Mouse (Mus musculus): ENCODE data around the gene Rhox6. TPM values are rescaled to one million over a fixed set of nuclear protein-coding genes. Genes with fewer than 3 reads are reported as not detected.
"Not testable (repeated sequence)": the region's sequence is repeated elsewhere in the genome, so short reads cannot be mapped to it uniquely, and the experiment has no call there.

Rhox6 gene
- polyA plus RNA-seq (2015; fragmentation: Nextera tagmentation; extraction: Ambion mirVana), result not detected in 2 replicates

DNA sequence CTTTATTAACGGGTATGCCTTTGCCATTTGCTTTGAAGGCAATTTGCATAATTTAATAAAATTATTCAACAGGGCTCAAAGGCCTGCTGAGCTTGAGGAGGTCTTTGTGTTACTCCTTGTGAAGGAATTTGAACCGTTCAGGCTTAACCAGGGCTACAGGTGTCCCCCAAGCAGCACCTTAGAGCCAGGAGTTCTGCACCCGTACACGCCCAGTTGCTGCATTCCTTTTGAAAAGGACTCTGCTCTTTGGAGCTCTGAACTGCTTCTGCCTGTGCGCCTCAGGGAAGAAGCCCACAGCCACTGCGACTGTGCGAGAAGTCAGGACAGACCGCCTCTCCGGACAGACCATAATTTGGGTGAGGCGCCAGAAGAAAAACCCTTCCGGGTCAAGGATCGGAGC, at the start of gene Rhox6:
TSS of gene Rhox6 (plus strand) at position 301 of the 400 bp plus-strand sequence.
- H3K9me3 ChIP-seq; H3K4me1 ChIP-seq; H3K27ac ChIP-seq; ATAC-seq (ENCODE audit: insufficient read depth, low FRiP score, low read depth); H3K36me3 ChIP-seq; H3K27me3 ChIP-seq (replicated peaks); H3K4me2 ChIP-seq; H3K9ac ChIP-seq; H3K4me3 ChIP-seq (replicated peaks): not testable (repeated sequence)
- 83% methylated on average over 4 of the region's 12 CpGs for WGBS

DNA sequence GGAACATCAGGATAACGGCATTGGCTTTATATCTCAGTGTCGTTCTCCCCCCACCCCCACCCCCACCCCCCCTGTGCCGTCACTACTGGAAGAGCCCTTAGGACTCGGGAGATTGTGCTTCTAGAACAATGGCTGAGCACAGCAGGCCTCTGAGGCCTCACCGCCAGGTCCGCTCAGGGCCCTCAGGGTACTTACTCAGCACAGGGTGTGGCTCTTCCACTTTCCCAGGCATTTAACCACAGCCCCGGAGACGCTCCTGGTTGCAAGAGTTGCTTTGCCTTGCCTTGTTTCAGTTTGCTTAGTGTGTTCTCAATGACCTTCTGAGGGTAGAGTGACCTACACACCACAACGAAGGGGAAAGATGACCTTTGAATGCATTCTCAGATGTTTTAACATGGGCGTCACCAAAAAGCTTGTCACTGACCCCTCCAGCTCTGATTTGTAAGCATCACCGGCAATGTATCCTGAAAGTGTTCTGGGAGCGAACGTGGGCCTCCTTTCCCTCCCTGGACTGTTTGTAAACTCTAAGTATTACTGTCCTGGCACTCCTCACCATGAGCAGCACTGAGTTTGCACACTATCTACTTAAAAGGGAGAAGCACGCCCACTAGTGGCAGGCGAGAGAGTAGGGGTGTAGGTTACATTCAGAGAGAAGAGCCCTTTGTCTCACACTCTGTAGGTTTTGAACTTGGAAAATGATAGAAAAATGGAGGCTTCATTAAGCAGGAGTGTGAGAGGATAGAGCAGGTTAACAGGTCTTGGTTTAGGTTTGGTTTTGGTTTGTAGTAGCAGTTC, 19.2 kb upstream of the Rhox6 start:
- Histone ChIP-seq H3K27me3 (replicated peaks) (no peaks in the 10 kb centered on the region), H3K4me3 (replicated peaks) (no peak overlapping the region), H3K27ac (no peak overlapping the region), H3K9ac (no peak overlapping the region), H3K4me2 (no peak overlapping the region), H3K36me3 (no peaks in the 10 kb centered on the region), H3K9me3 (no peaks in the 10 kb centered on the region), H3K4me1 (no peaks in the 10 kb centered on the region)
- no peak for ATAC-seq (ENCODE audit: insufficient read depth, low FRiP score, low read depth)
- WGBS, result 80% methylated on average over 15 of the region's 15 CpGs

DNA sequence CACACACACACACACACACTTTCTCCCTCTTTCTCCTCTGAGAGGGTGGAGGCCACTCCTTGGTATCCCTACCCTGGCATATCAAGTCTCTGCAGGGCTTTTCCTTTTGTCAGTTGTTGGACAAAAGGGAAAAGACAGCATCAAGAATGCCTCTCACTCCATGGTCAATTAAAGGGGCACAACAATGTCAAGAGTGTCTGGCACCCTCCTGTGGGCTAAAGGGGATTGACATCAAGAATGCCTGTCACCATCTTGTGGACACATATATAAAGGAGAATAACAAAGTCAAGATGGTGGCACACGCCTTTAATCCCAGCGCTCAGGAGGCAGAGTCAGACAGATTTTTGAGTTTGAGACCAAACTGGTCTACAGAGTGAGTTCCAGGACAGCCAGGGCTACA, 17.3 kb upstream of the Rhox6 start:
- no peak overlapping the region for H3K9ac ChIP-seq
- no peak overlapping the region for H3K4me2 ChIP-seq
- no peaks in the 10 kb centered on the region for H3K36me3 ChIP-seq
- no peaks in the 10 kb centered on the region for H3K4me1 ChIP-seq
- H3K27ac ChIP-seq, result no peak overlapping the region
- H3K9me3 ChIP-seq, result no peaks in the 10 kb centered on the region
- no peak overlapping the region for H3K4me3 ChIP-seq (replicated peaks)
- no peak for ATAC-seq (ENCODE audit: insufficient read depth, low FRiP score, low read depth)
- WGBS, result 92% methylated on average over 2 of the region's 2 CpGs
- H3K27me3 ChIP-seq (replicated peaks), result no peaks in the 10 kb centered on the region

DNA sequence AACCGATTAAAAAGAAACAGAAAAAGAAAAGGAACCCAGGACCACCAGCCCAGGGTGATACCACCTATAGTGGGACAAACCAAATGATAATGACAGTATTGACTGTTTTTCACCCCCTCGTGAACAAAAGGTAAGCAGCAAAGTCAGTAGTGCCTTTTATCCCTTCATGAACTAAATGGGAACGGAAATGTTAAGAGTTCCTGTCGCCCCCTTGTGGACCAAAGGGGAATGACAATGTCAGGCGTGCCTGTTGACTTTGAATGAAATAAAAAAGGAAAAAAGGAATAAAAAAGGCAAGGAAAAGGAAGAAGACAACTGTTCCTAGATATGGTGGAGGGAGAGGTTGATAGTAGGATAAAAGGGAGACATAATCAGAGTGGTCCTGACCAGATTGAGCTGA, 15.5 kb upstream of the Rhox6 start:
- ATAC-seq (ENCODE audit: insufficient read depth, low FRiP score, low read depth), result no peak
- no peak overlapping the region for H3K4me3 ChIP-seq (replicated peaks)
- no peaks in the 10 kb centered on the region for H3K36me3 ChIP-seq
- no peak overlapping the region for H3K4me2 ChIP-seq
- H3K27ac ChIP-seq, result no peak overlapping the region
- no peaks in the 10 kb centered on the region for H3K9me3 ChIP-seq
- WGBS, result 31% methylated on average over 5 of the region's 5 CpGs
- no peak overlapping the region for H3K9ac ChIP-seq
- H3K27me3 ChIP-seq (replicated peaks), result no peaks in the 10 kb centered on the region
- no peaks in the 10 kb centered on the region for H3K4me1 ChIP-seq

DNA sequence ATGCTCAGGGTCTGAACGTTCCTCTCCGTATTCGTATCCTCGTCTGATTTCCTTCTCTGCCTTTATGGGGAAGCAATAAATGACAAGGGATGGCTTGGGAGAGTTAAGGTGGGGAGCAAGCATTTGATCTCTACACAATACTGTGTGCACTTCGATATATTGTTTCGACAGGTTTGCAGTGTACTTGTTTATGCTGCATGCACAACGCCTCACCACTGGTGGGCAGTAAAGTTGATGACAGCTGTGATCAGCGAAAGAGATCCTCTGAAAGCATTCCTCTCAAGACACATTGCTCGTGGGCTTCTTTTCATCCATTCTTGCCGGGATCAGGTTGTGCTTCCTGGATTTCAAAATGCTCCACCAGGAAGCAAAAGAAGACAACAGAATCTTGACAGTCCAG, 11.0 kb upstream of the Rhox6 start:
- Histone ChIP-seq H3K4me1 (no peaks in the 10 kb centered on the region), H3K4me3 (replicated peaks) (no peak overlapping the region), H3K9ac (no peak overlapping the region), H3K27ac (no peak overlapping the region), H3K4me2 (no peak overlapping the region), H3K27me3 (replicated peaks) (no peaks in the 10 kb centered on the region), H3K36me3 (no peaks in the 10 kb centered on the region), H3K9me3 (no peaks in the 10 kb centered on the region)
- WGBS, result 77% methylated on average over 10 of the region's 10 CpGs
- ATAC-seq (ENCODE audit: insufficient read depth, low FRiP score, low read depth), result no peak

DNA sequence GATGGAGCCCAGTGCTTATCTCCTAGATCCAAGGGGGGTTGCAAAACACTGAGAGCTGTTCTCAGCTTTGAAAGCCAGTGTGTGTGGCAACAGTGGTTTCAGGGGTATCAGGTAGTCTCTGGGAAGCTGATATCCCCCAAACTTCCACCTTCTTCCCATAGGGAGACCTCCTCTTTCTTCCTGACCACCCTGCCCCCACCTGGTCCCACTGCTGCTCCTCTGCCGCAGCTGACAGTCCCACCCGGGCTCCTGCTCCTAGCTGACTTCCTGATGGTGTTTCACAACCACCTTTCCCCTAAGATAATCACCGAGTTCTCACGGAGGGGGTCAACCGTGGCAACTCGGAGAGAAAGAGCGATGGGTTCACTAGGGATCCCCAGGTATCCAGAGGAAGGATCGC, 4.7 kb downstream of the Rhox6 start, which contains the start of gene Rhox7a:
TSS of gene Rhox7a (plus strand) at position 301 of the 400 bp plus-strand sequence.
- H3K4me3 ChIP-seq (replicated peaks); H3K9ac ChIP-seq; H3K4me2 ChIP-seq; H3K4me1 ChIP-seq; ATAC-seq (ENCODE audit: insufficient read depth, low FRiP score, low read depth); H3K27ac ChIP-seq; H3K36me3 ChIP-seq; H3K9me3 ChIP-seq; H3K27me3 ChIP-seq (replicated peaks): not testable (repeated sequence)
- WGBS, result 80% methylated on average over 8 of the region's 8 CpGs

DNA sequence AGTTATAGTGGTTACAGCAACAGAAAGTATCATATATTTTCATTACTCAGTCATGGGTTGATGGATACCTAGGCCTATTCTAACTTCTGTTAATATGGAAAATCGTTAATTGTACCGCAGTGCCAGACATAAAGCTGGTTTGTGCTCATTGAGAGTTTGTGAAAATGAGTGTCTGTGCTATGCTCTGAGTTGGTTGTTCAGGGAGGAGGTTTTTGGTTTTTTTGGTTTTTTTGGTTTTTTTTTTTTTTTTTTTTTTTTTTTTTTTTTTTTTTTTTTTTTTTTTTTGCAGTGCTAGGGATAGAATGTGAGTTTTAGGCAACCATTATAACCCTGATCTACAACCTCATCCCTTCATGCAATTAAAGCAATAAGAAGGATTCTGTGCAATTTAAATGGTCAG, 44.9 kb downstream of the Rhox6 start:
- Histone ChIP-seq H3K36me3 (no peaks in the 10 kb centered on the region), H3K4me2 (no peak overlapping the region), H3K27ac (no peak overlapping the region), H3K27me3 (replicated peaks) (no peaks in the 10 kb centered on the region), H3K9me3 (no peaks in the 10 kb centered on the region), H3K4me3 (replicated peaks) (no peak overlapping the region), H3K9ac (no peak overlapping the region), H3K4me1 (no peaks in the 10 kb centered on the region)
- ATAC-seq (ENCODE audit: insufficient read depth, low FRiP score, low read depth), result no peak
- WGBS, result 81% methylated on average over 2 of the region's 2 CpGs

DNA sequence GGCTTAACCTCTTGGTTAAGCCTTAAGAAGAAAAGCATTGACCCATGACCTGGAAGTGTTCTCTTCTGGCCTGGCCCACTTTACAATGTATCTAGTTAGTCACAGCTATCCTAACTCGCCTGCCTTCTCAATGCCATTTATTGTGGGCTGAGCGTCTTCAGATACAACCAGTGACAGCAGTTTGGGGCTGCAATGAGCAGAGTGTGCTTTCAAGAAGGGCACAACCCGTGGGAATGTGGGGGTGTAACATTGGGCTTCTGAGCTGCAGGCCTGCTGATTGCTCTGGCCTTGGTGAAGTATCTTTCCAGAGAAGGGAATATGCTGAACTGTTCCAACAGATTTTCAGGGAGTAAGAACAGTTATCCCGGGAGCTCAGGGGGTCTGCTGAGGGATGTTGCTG, 52.1 kb downstream of the Rhox6 start, which contains the start of gene Rhox8:
TSS of gene Rhox8 (minus strand) at position 101 of the 400 bp plus-strand sequence.
- Histone ChIP-seq H3K36me3 (no peaks in the 10 kb centered on the region), H3K4me1 (no peaks in the 10 kb centered on the region), H3K27me3 (replicated peaks) (no peaks in the 10 kb centered on the region), H3K9me3 (no peaks in the 10 kb centered on the region), H3K4me2 (no peak within 1 kb of the TSS), H3K4me3 (replicated peaks) (no peak within 1 kb of the TSS), H3K27ac (no peak within 1 kb of the TSS), H3K9ac (no peak within 1 kb of the TSS)
- no peak for ATAC-seq (ENCODE audit: insufficient read depth, low FRiP score, low read depth)
- WGBS, result 68% methylated on average over 4 of the region's 4 CpGs

Other genes with a start within 250 kb of the Rhox6 start
- not detected in 2 replicates for gene Rhox3f, start 245.9 kb upstream of the Rhox6 start, polyA plus RNA-seq (2015; fragmentation: Nextera tagmentation; extraction: Ambion mirVana)
- not detected in 2 replicates for gene Rhox4f, start 219.2 kb upstream of the Rhox6 start, polyA plus RNA-seq (2015; fragmentation: Nextera tagmentation; extraction: Ambion mirVana)
- not detected in 2 replicates for gene Rhox3g, start 198.3 kb upstream of the Rhox6 start, polyA plus RNA-seq (2015; fragmentation: Nextera tagmentation; extraction: Ambion mirVana)
- not detected in 2 replicates for gene Rhox2g, start 183.4 kb upstream of the Rhox6 start, polyA plus RNA-seq (2015; fragmentation: Nextera tagmentation; extraction: Ambion mirVana)
- not detected in 2 replicates for gene Rhox4g, start 175.6 kb upstream of the Rhox6 start, polyA plus RNA-seq (2015; fragmentation: Nextera tagmentation; extraction: Ambion mirVana)
- not detected in 2 replicates for gene Rhox3h, start 158.1 kb upstream of the Rhox6 start, polyA plus RNA-seq (2015; fragmentation: Nextera tagmentation; extraction: Ambion mirVana)
- not detected in 2 replicates for gene Rhox2h, start 153.6 kb upstream of the Rhox6 start, polyA plus RNA-seq (2015; fragmentation: Nextera tagmentation; extraction: Ambion mirVana)
- gene Rhox5, start 22.1 kb upstream of the Rhox6 start, polyA plus RNA-seq (2015; fragmentation: Nextera tagmentation; extraction: Ambion mirVana), result 1.9 and 2.8 TPM in 2 replicates
- not detected in 2 replicates for gene Rhox7a, start 4.8 kb downstream of the Rhox6 start, polyA plus RNA-seq (2015; fragmentation: Nextera tagmentation; extraction: Ambion mirVana)
- not detected in 2 replicates for gene Rhox8, start 52.0 kb downstream of the Rhox6 start, polyA plus RNA-seq (2015; fragmentation: Nextera tagmentation; extraction: Ambion mirVana)
- not detected in 2 replicates for gene Rhox7b, start 70.3 kb downstream of the Rhox6 start, polyA plus RNA-seq (2015; fragmentation: Nextera tagmentation; extraction: Ambion mirVana)
- not detected in 2 replicates for gene Rhox9, start 74.9 kb downstream of the Rhox6 start, polyA plus RNA-seq (2015; fragmentation: Nextera tagmentation; extraction: Ambion mirVana)
- not detected in 2 replicates for gene Btg1-ps1, start 191.9 kb downstream of the Rhox6 start, polyA plus RNA-seq (2015; fragmentation: Nextera tagmentation; extraction: Ambion mirVana)
- gene Btg1-ps2, start 216.2 kb downstream of the Rhox6 start, polyA plus RNA-seq (2015; fragmentation: Nextera tagmentation; extraction: Ambion mirVana), result not detected in 2 replicates
- not detected in 2 replicates for gene Rhox10, start 239.6 kb downstream of the Rhox6 start, polyA plus RNA-seq (2015; fragmentation: Nextera tagmentation; extraction: Ambion mirVana)

All from stomach, embryonic 15.5 days (tissue).